Mouse (Mus musculus) stomach, embryonic 15.5 days (tissue): Measurements from ENCODE around the gene Cacnb2. TPM values are rescaled to one million over a fixed set of nuclear protein-coding genes. Genes with fewer than 3 reads are reported as not detected.

Experiments used
- ATAC-seq: fragments of 200-750 bp; cut with Nextera tagmentation; 2 replicates; pipeline ENCODE4 v1.8.0; 2017; ENCODE audit warnings: low read depth, moderate number of reproducible peaks, moderate TSS enrichment; ENCODE audit not compliant: insufficient read depth, low FRiP score
- H3K27ac ChIP-seq: fragments of 300-500 bp; sonication (generic); 2 replicates; pipeline ENCODE4 v1.5.1; 2015; ENCODE audit warnings: mild to moderate bottlenecking, inconsistent platforms
- H3K27me3 ChIP-seq: fragments of 300-500 bp; sonication (generic); replicated peaks from 2 replicates; pipeline ENCODE4 v1.6.1; 2015; ENCODE audit warnings: inconsistent platforms
- H3K36me3 ChIP-seq: fragments of 300-500 bp; sonication (generic); 2 replicates; pipeline ENCODE4 v1.6.1; 2015; ENCODE audit warnings: inconsistent platforms
- H3K4me1 ChIP-seq: fragments of 300-500 bp; sonication (generic); 2 replicates; pipeline ENCODE4 v1.6.1; 2015; ENCODE audit warnings: inconsistent platforms
- H3K4me2 ChIP-seq: fragments of 300-500 bp; sonication (generic); 2 replicates; pipeline ENCODE4 v1.6.1; 2015; ENCODE audit warnings: mild to moderate bottlenecking, inconsistent platforms
- H3K4me3 ChIP-seq: fragments of 300-500 bp; sonication (generic); replicated peaks from 2 replicates; pipeline ENCODE4 v1.5.1; 2015; ENCODE audit warnings: inconsistent platforms
- H3K9ac ChIP-seq: fragments of 300-500 bp; sonication (generic); 2 replicates; pipeline ENCODE4 v1.6.1; 2015; ENCODE audit warnings: inconsistent platforms
- H3K9me3 ChIP-seq: fragments of 300-500 bp; sonication (generic); 2 replicates; pipeline ENCODE4 v1.6.1; 2016; ENCODE audit warnings: inconsistent platforms
- WGBS: fragments of 180-500 bp; shearing (Covaris S2); methylation state at CpG from one replicate; pipeline ENCODE4 v1.1.7; 2015; 5-methylcytosine and 5-hydroxymethylcytosine counted together
- polyA plus RNA-seq: library from polyadenylated mRNA; unstranded; fragments of >200 nt; fragmentation: Nextera tagmentation; extraction: Ambion mirVana; gene quantifications from 2 replicates; pipeline ENCODE4 v1.2.1, GENCODE M21; 2015

Gene Cacnb2
- polyA plus RNA-seq, 1 experiment from 2014 or later: 3.0 TPM

DNA sequence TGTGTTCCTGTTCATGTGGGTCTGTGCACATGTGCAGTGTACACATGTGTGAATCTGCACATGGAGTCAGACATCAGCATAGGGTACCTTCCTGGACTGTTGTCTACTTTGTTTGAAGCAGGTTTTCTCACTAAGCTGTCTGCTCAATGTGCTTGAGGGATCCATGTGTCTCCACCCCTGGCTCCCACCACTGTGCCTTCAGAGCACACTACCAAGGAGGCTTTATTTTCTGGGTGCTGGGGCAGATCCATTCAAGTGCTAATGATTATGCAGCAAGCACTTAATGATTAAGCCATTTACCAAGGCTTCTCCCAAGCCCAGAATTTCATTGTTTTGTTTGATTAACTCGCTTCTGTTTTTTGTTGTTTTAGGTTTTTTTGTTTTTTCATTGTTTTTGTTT is 62.3 kb downstream of the Cacnb2 start:
- Histone ChIP-seq H3K36me3 (no peaks in the 10 kb centered on the region), H3K4me3 (no peak overlapping the region), H3K4me1 (0 out of 2 replicates have a peak, but pooled peaks cover 2% of the 10 kb centered on the region), H3K4me2 (no peak overlapping the region), H3K9ac (no peak overlapping the region), H3K27me3 (no peaks in the 10 kb centered on the region), H3K27ac (no peak overlapping the region), H3K9me3 (no peaks in the 10 kb centered on the region)
- no peak for ATAC-seq
- WGBS: 67% methylated on average over 1 of the region's 1 CpGs

DNA sequence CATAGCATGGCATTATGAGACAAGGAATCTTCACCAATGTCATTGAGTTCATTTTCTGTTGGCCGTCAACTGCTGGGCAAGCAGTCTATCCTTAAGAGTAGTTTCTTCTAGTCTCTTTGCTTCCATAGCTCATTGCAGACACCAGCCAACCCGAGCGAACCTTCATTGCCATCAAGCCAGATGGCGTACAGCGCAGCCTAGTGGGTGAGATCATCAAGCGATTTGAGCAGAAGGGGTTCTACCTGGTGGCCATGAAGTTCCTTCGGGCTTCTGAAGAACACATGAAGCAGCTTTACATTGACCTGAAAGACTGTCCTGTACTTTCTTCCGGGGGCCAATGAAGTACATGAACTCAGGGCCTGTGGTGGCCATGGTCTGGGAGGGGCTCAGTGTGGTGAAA is 69.2 kb downstream of the Cacnb2 start:
- Histone ChIP-seq H3K4me2 (no peak overlapping the region), H3K4me1 (no peaks in the 10 kb centered on the region), H3K9ac (no peak overlapping the region), H3K9me3 (no peaks in the 10 kb centered on the region), H3K27me3 (no peaks in the 10 kb centered on the region), H3K36me3 (no peaks in the 10 kb centered on the region), H3K27ac (no peak overlapping the region), H3K4me3 (no peak overlapping the region)
- no peak for ATAC-seq
- 91% methylated on average over 8 of the region's 8 CpGs for WGBS

DNA sequence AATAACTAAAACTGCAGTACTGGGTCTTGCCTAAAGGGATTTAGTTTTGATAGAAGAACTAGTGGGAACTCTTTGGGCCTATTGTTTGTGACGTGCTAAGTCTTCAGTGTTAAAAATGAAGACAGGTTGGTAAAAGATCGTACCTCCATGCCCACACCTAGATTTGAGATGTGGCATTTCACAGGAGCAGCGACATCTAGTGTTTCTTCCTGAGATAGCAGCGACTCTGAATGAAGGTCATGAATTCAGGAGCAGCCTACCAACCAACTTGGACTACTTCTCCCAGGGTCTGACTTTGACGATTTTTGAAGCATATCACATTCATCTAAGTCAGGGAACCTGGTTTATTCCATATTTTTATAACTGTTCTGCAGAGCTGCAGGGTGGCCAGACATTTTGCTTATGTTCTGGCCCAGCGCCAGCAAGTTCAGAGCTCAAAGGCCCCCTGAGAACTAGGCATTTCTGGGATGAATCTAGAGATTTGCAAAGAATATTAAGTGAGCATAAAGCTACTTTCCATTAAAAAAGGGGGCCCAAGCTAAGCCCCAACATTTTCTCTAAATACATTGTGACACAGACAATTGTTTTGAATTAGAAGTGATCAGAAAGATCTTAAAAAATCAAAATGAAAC is 74.1 kb downstream of the Cacnb2 start:
- Histone ChIP-seq H3K4me1 (no peaks in the 10 kb centered on the region), H3K4me2 (no peak overlapping the region), H3K4me3 (no peak overlapping the region), H3K9ac (no peak overlapping the region), H3K27me3 (no peaks in the 10 kb centered on the region), H3K27ac (no peak overlapping the region), H3K36me3 (no peaks in the 10 kb centered on the region), H3K9me3 (no peaks in the 10 kb centered on the region)
- WGBS: 21% methylated on average over 6 of the region's 6 CpGs
- ATAC-seq: no peak

DNA sequence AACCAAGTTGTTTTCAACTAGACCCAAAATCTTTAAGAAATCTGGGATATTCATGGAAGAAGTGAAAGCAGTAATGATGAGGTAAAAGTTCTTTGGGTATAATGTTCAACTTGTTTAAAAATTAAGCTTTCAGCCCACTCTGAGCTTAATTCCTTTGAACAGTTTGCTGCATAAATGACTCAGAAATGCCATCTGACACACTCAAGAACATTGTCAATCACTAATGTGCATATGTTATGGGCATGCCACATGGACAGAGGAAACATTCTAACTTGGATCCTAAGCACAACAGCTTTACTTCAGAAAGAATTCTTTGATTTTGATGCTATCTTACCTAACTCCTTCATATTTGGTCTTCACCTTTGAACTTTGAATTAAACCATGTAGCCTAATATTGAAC is 81.3 kb downstream of the Cacnb2 start:
- no peaks in the 10 kb centered on the region for H3K4me1 ChIP-seq
- no peaks in the 10 kb centered on the region for H3K9me3 ChIP-seq
- H3K9ac ChIP-seq: no peak overlapping the region
- no peak overlapping the region for H3K27ac ChIP-seq
- no peaks in the 10 kb centered on the region for H3K36me3 ChIP-seq
- H3K4me2 ChIP-seq: no peak overlapping the region
- H3K4me3 ChIP-seq: no peak overlapping the region
- ATAC-seq: no peak
- H3K27me3 ChIP-seq: no peaks in the 10 kb centered on the region

DNA sequence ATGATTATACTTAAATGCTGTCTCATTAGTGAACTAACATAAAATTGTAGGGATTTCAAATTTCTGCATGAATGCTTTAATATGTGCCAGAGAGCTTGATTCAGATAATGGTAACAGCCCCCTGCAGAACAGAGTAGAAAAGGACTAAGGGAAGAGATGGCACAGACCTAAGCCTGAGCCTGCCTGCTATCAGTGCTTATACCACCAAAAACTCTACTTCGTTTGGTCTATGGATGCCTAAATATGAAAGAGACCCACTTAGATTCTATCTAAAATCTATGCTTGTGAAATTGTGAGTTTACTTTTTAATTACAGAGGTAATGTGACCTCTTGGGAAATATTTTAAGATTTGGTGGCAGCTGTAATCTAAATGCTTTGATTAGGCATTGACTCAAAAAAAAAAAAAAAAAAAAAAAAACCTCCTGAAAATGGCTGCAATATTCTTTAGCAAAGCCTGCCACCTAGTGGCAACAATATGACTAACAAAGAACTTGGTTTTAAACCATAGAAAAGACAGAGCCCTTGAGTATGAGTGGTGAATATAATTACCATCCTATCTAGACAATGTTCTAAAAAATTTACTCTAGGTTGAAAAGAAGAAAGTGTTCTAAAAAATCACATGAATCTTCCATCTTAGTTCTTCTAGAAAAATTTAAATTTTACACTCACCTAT is 100.2 kb downstream of the Cacnb2 start:
- Histone ChIP-seq H3K4me1 (no peaks in the 10 kb centered on the region), H3K4me3 (no peak overlapping the region), H3K9ac (no peak overlapping the region), H3K36me3 (no peaks in the 10 kb centered on the region), H3K4me2 (no peak overlapping the region), H3K27ac (no peak overlapping the region), H3K9me3 (no peaks in the 10 kb centered on the region), H3K27me3 (no peaks in the 10 kb centered on the region)
- WGBS: 76% methylated on average over 1 of the region's 1 CpGs
- no peak for ATAC-seq

DNA sequence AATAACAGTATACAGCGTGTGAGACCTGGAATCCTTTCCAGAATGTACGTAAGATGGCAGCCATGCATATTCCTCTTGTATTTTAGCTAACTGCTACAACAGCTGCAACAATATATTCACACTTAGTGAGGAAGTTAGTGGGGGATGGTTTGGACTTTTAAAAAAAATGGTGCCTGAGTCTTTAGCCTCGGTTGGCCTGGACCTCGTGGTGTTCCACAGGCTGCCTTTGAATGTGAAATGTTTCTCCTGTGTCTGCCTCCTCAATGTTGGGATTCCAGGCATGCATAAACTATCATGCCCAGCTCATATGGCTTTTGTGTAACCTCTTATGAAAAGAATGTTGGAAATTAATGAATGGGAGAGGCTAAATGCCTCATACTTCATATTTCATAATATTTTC is 100.8 kb downstream of the Cacnb2 start:
- Histone ChIP-seq H3K9me3 (no peaks in the 10 kb centered on the region), H3K4me2 (no peak overlapping the region), H3K27me3 (no peaks in the 10 kb centered on the region), H3K4me3 (no peak overlapping the region), H3K9ac (no peak overlapping the region), H3K27ac (no peak overlapping the region), H3K36me3 (no peaks in the 10 kb centered on the region), H3K4me1 (no peaks in the 10 kb centered on the region)
- ATAC-seq: no peak
- 77% methylated on average over 4 of the region's 4 CpGs for WGBS

DNA sequence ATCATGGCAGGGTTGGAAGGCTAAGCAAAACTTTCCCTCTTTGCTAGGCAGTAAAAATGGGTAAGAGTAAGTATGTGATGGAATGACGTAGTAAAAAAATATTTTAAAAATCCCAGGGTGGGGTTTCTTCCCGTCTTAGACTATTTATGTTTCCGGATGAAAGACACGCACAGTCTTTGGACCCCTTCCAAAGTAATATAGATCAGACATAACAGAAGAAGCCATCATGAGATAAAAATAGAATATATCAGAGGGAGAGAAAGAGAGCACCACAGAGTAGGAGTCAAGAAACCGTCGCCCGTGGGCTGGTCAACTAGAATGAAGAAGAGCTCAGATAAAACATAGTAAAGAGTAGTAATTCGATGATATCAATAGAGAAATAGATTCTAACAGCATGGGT is 107.4 kb downstream of the Cacnb2 start:
- Histone ChIP-seq H3K27ac (no peak overlapping the region), H3K4me1 (no peaks in the 10 kb centered on the region), H3K9me3 (no peaks in the 10 kb centered on the region), H3K27me3 (no peaks in the 10 kb centered on the region), H3K9ac (no peak overlapping the region), H3K36me3 (no peaks in the 10 kb centered on the region), H3K4me2 (no peak overlapping the region), H3K4me3 (no peak overlapping the region)
- WGBS: 62% methylated on average over 8 of the region's 8 CpGs
- no peak for ATAC-seq

DNA sequence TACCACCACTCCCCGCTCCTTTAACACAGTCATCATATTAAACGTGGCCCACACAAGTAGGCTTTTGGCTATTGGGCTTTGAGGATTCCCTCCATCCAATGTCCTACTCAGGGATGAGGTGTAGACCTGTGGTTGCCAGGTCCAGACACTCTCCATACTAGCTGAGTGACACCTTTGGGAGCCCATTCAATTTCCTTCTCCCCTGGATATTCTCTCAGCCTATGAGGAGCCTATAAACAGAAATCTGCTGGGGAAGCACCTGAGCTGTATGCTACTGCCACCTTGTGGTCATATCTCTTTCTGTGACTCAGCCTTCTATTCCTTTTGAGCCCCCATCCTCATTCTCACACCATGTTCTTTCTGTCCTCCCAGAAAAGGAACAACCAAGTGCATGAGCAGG is 108.9 kb downstream of the Cacnb2 start:
- ATAC-seq: no peak
- WGBS: 92% methylated on average over 2 of the region's 2 CpGs
- no peak overlapping the region for H3K9ac ChIP-seq

DNA sequence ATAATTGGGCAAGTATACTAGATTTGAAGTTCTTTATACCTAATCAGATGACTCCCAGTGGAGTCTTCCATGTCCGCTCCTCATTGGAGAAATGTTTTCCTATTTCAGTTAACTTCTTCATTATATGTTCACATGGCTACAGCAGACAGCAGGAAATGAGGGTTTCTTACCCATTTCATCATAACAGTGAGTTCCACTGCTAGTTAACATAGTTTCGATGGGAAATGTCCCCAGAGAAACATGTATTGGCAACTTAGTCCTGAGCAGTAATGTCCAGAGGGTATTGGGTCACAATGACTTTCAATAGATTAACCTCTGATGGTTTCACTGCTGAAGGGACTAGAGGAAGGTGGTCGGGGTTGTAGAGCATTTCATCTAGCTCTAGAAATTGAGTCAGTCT is 110.2 kb downstream of the Cacnb2 start:
- ATAC-seq: no peak
- Histone ChIP-seq H3K9me3 (no peaks in the 10 kb centered on the region), H3K4me3 (no peak overlapping the region), H3K27ac (no peak overlapping the region), H3K4me2 (no peak overlapping the region), H3K9ac (no peak overlapping the region), H3K4me1 (no peaks in the 10 kb centered on the region), H3K36me3 (no peaks in the 10 kb centered on the region), H3K27me3 (no peaks in the 10 kb centered on the region)
- 84% methylated on average over 3 of the region's 3 CpGs for WGBS

More for the DNA sequence above, 108.9 kb downstream of the Cacnb2 start:
- H3K4me3 ChIP-seq: no peak overlapping the region
- no peaks in the 10 kb centered on the region for H3K4me1 ChIP-seq
- H3K36me3 ChIP-seq: no peaks in the 10 kb centered on the region
- no peak overlapping the region for H3K4me2 ChIP-seq
- H3K9me3 ChIP-seq: no peaks in the 10 kb centered on the region
- H3K27me3 ChIP-seq: no peaks in the 10 kb centered on the region
- H3K27ac ChIP-seq: no peak overlapping the region

DNA sequence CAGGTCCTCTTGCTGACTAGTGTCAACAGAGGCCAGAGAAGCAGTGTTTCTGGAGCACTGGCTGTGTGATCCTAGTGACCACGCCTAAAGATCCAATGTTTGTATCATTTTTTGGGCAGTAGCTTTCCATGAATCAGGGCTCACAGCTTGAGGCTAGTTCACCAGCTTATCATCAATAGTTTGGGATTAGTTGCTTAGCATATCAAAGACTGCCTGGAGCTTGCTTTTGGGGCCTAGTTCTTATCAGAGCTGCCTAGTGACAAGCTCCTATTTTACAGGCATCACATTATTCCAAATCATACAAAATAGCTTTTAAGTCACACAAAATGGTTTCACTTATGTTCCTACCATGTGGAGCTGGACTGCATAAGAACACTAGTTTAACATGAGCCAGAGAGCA is 113.8 kb downstream of the Cacnb2 start:
- Histone ChIP-seq H3K4me3 (no peak overlapping the region), H3K36me3 (no peaks in the 10 kb centered on the region), H3K27ac (no peak overlapping the region), H3K27me3 (no peaks in the 10 kb centered on the region), H3K4me2 (no peak overlapping the region), H3K9ac (no peak overlapping the region), H3K4me1 (no peaks in the 10 kb centered on the region), H3K9me3 (no peaks in the 10 kb centered on the region)
- no peak for ATAC-seq
- 69% methylated on average over 1 of the region's 1 CpGs for WGBS

DNA sequence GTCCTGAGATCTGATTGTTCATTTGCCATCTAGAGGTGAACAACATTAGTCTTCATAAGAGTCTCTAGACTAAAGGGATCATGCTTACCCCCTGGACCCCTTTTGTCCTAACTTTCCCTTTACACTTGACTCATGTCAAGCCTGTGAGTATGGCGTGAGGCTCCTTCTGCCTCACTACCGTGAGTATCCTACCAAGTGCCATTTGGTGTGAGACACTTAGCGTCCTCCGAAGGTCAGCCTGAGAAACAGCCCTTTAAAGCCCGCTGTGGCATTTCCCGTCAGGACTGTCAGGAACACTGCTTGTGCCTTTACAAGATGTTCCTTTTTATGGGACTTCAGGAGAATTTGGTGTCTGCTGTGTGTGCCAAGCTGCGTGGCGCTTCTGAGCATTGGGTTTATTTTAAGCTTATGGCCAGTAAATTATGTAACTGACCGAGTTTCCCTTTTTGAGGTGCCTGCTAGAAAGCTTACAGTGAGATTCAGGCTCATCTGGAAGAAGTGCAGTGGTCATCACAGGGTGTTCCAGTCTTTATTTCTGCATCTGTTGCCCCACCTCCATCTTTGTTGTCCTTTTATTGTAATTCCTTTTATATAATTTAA is 116.3 kb downstream of the Cacnb2 start:
- Histone ChIP-seq H3K4me2 (no peak overlapping the region), H3K9ac (no peak overlapping the region), H3K36me3 (no peaks in the 10 kb centered on the region), H3K27me3 (no peaks in the 10 kb centered on the region), H3K9me3 (no peaks in the 10 kb centered on the region), H3K4me3 (no peak overlapping the region), H3K4me1 (no peaks in the 10 kb centered on the region), H3K27ac (no peak overlapping the region)
- no peak for ATAC-seq
- WGBS: 90% methylated on average over 9 of the region's 9 CpGs

DNA sequence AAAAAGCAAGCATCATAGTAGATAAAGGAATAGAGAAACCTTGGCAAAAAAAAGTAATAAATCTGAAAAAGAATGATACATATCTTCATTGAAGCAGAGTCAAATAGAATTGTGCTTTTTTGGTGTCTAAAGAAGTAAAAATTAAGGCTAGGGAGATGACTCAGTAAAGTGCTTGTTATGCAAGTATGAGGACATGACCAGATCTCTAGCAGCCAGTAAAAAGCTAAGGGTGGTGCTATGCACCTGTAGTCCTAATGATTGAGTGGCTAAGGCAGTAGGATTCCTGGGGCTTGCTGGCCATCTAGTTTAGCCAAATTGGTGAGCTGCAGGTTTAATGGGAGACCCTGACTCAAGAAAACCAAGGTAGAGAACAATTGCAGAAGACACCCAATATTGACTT is 122.5 kb downstream of the Cacnb2 start:
- ATAC-seq: no peak
- Histone ChIP-seq H3K36me3 (no peaks in the 10 kb centered on the region), H3K27me3 (no peaks in the 10 kb centered on the region), H3K9ac (no peak overlapping the region), H3K4me2 (no peak overlapping the region), H3K4me3 (no peak overlapping the region), H3K27ac (no peak overlapping the region), H3K4me1 (no peaks in the 10 kb centered on the region), H3K9me3 (no peaks in the 10 kb centered on the region)
